Mouse (Mus musculus): ENCODE measurements at regions not wholly inside any gene's neighbourhood (a gene's known extent, or its start where the extent isn't known, plus 50 kb on each side); places are given as distances from the start of the nearest gene placed in this dataset.
A peak's percentile ranks its signal among the peaks of the same experiment; 100 is the strongest.

- intact Hi-C loops (cut with DNase I) = no loop called here
- TF ChIP-seq CTCF (IDR thresholded peaks at IDR 0.05) = no peak
- no peak for DNase-seq
These were observed 208.4 kb upstream of the Dio3 start for GRCm38 (mm10) chr12:110070506-110070905.

DNA sequence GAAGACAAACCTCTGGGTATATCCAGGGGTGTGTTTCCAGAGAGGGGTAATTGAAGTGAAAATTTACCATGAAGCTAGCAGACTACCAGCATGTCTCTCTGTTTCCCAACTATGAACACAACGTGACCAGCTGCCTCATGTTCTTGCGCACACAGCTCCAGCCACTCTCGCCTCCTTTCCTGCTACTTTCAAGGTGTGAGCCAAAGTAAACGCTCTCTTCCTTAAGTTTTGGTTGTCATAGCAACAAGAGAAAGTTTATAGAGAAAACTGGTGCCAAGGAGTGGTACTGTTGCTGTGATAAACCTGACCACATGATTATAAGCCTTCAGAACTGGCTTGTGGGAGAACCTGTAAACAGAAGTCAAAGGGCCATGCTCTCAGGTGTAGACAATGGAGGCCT lies 207.0 kb upstream of the Dio3 start:
- no peak for DNase-seq
- intact Hi-C loops (cut with DNase I) = no loop called here
- no peak overlapping the region for H3K4me3 ChIP-seq
- no peak overlapping the region for H3K27ac ChIP-seq
- no peak for TF ChIP-seq CTCF (IDR thresholded peaks at IDR 0.05)

More at GRCm38 (mm10) chr12:110070506-110070905, 208.4 kb upstream of the Dio3 start:
- H3K27ac ChIP-seq = no peak overlapping the region
- no peak overlapping the region for H3K4me3 ChIP-seq

DNA sequence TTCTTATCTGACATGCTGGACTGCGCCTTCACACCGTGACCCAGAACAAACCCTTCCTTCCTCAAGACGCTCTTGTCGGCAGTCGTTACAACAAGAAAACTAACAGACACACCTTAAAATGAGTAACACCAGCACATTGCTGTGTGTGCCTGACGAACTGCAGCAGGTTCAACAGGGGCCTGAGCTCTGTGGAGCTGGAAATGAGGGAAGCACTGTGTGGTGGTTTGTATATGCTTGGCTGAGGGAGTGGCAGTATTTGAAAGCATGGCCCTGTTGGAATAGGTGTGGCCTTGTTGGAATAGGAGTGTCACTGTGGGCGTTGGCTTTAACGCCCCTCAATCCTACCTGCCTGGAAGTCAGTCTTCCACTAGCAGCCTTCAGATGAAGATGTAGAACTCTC lies 203.9 kb upstream of the Dio3 start:
- DNase-seq = no peak
- Histone ChIP-seq H3K27ac (no peak overlapping the region), H3K4me3 (no peak overlapping the region)
- TF ChIP-seq CTCF (IDR thresholded peaks at IDR 0.05) = no peak
- intact Hi-C loops (cut with DNase I) = no loop called here

- DNase-seq = no peak
- TF ChIP-seq CTCF (IDR thresholded peaks at IDR 0.05) = no peak
- intact Hi-C loops (cut with DNase I) = no loop called here
- H3K27ac ChIP-seq = peak overlapping the region; percentile 59
- no peak overlapping the region for H3K4me3 ChIP-seq
These were observed 201.5 kb upstream of the Dio3 start for GRCm38 (mm10) chr12:110077211-110077884.

- no peak for TF ChIP-seq CTCF (IDR thresholded peaks at IDR 0.05)
- intact Hi-C loops (cut with DNase I) = no loop called here
- Histone ChIP-seq H3K27ac (peak overlapping the region; percentile 24; the same call in 1 of the 2 replicates), H3K4me3 (no peak overlapping the region)
- peak; percentile 73 for DNase-seq
These were observed 200.8 kb upstream of the Dio3 start for GRCm38 (mm10) chr12:110078081-110078505.

GRCm38 (mm10) chr12:110081831-110082615 lies 196.8 kb upstream of the Dio3 start:
- no peak for DNase-seq
- H3K27ac ChIP-seq = no peak overlapping the region
- H3K4me3 ChIP-seq = no peak overlapping the region
- intact Hi-C loops (cut with DNase I) = no loop called here
- no peak for TF ChIP-seq CTCF (IDR thresholded peaks at IDR 0.05)

GRCm38 (mm10) chr12:110082921-110083320 lies 195.9 kb upstream of the Dio3 start:
- DNase-seq = peak; percentile 38
- Histone ChIP-seq H3K27ac (no peak overlapping the region), H3K4me3 (no peak overlapping the region)
- no peak for TF ChIP-seq CTCF (IDR thresholded peaks at IDR 0.05)
- intact Hi-C loops (cut with DNase I) = no loop called here

GRCm38 (mm10) chr12:110083471-110083870 lies 195.4 kb upstream of the Dio3 start:
- TF ChIP-seq CTCF (IDR thresholded peaks at IDR 0.05) = no peak
- intact Hi-C loops (cut with DNase I) = no loop called here

GRCm38 (mm10) chr12:110086921-110087320 lies 191.9 kb upstream of the Dio3 start:
- DNase-seq = no peak
- Histone ChIP-seq H3K4me3 (no peak overlapping the region), H3K27ac (peak overlapping the region; percentile 63)
- no peak for TF ChIP-seq CTCF (IDR thresholded peaks at IDR 0.05)
- intact Hi-C loops (cut with DNase I) = no loop called here

More at GRCm38 (mm10) chr12:110083471-110083870, 195.4 kb upstream of the Dio3 start:
- Histone ChIP-seq H3K4me3 (no peak overlapping the region), H3K27ac (no peak overlapping the region)
- DNase-seq = no peak

- no peak for TF ChIP-seq CTCF (IDR thresholded peaks at IDR 0.05)
- Histone ChIP-seq H3K27ac (peak overlapping the region; percentile 63), H3K4me3 (no peak overlapping the region)
- DNase-seq = peak; percentile 49
- intact Hi-C loops (cut with DNase I) = no loop called here
These were observed 191.1 kb upstream of the Dio3 start for GRCm38 (mm10) chr12:110087812-110088211.

DNA sequence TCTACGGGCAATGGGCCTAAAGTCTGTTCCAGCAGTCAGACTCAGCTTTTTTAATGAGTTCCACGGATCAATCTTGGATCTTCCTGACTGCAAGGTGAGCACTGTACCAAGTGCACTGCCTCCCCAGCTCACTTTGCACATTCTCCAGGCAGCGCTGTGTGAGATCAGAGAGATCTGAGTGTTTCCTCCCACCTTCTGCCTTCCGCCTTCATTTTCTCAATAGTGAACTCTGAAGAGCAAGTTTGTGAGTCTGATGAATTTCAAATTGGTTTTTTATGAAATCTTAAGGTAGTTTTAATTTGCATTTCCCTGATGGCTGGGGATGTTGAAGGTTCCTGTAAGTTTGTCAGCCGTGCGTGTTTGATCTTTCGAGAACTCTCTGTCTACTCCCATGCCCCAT lies 176.7 kb upstream of the Dio3 start:
- intact Hi-C loops (cut with DNase I) = no loop called here
- H3K4me3 ChIP-seq = no peak overlapping the region
- no peak overlapping the region for H3K27ac ChIP-seq
- TF ChIP-seq CTCF (IDR thresholded peaks at IDR 0.05) = no peak
- no peak for DNase-seq

DNA sequence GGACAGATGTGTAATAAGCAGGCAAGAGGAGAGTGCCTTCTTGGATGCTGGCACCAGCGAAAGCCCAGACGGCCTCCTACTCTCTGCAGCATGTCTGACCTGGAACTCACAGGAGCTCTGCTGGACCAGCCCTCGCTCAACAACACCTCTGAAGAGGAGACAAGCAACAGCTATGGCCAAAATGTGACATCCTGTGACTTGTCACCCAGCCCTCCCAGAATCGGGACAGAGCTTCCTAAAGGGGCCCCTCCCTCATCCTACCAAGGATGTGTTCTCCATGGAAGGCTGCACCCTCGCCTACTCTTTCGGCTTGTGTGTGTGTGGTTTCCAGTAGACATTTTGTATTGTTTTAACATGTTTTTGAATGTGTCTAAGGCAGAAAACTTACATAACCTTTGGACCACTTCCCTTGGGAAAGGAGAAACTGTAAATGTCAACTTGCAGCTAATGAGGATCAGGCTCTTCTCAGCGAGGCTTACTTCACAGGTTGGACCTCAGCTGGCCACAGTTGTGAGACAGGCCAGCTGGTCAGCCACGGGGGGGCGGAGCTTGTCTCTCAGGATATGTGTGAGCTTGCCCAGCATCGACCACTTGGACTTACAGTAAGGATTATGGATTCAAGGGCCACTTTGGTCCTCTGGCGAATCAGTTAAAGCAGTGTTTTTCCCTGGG lies 166.7 kb upstream of the Dio3 start:
- DNase-seq = no peak
- Histone ChIP-seq H3K27ac (no peak overlapping the region), H3K4me3 (no peak overlapping the region)
- no peak for TF ChIP-seq CTCF (IDR thresholded peaks at IDR 0.05)
- intact Hi-C loops (cut with DNase I) = no loop called here

DNA sequence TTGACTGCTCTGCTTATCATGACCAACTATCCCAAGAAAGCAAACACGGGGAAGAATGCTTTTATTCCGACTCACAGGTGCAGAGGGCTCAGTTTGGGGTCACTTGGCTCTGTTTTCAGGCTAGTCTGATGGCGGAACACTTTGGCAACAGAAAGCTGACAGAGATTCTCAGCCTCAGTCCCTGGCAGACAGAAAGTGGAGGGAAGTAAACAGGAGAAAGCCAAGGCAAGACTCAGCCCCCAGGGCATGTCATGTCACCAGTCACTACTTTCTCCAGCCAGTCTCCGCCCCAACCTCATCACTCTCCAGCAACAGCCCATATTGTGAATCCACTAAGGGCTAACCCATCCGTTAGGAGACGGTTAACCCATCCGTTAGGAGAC lies 166.2 kb upstream of the Dio3 start:
- intact Hi-C loops (cut with DNase I) = no loop called here
- DNase-seq = no peak
- H3K27ac ChIP-seq = no peak overlapping the region
- TF ChIP-seq CTCF (IDR thresholded peaks at IDR 0.05) = no peak
- no peak overlapping the region for H3K4me3 ChIP-seq
